Mouse (Mus musculus) c-Kit-positive CD71-positive TER-119-positive erythroid progenitor cells, embryonic 14.5 days (primary cell): Measurements from ENCODE around the gene Pdzrn4.
A peak's percentile ranks its signal among the peaks of the same experiment; 100 is the strongest.
"Not testable (repeated sequence)": the region's sequence is repeated elsewhere in the genome, so short reads cannot be mapped to it uniquely, and the experiment has no call there.

Source experiments
- DNase-seq: peaks from one replicate; pipeline ENCODE4 v3.0.0-alpha.2; 2013; ENCODE audit warnings: low spot score

The Pdzrn4 gene

GRCm38 (mm10) chr15:92396770-92397608 lies at the start of gene Pdzrn4:
Gene Pdzrn4, plus strand, starts transcription at chr15:92396881.
- DNase-seq, result no peak

- no peak for DNase-seq
Observed at GRCm38 (mm10) chr15:92347426-92347825, 49.3 kb upstream of the Pdzrn4 start.

DNA sequence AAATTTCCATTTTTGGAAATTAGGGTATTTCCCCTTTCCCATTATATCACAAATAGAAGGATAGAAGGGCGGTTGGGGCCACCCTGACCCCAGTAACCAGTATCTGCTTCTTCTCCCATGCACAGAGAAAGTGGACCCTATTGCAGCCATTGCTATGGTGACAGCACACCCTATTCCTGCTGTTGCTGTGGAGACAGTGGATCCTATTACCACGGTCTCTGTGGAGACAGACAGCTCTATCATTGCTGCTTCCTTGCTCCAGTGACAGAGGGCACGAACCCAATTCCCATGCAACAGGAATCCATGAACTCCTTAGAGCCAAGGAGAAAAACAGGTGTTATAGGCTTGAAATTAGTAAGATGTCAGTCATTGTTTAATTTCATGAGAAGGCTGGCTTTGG lies 48.8 kb upstream of the Pdzrn4 start:
- no peak for DNase-seq

DNA sequence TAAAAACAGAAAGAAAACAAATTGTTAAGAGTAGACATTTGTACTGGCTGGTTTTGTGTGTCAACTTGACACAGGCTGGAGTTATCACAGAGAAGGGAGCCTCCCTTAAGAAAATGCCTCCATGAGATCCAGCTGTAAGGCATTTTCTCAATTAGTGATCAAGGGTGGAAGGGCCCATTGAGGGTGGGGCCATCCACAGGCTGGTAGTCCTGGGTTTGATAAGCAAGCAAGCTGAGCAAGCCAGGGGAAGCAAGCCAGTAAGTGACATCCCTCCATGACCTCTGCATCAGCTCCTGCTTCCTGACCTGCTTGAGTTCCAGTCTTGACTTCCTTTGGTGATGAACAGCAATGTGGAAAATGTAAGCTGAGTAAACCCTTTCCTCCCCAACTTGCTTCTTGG lies 48.2 kb upstream of the Pdzrn4 start:
- DNase-seq, result not testable (repeated sequence)

GRCm38 (mm10) chr15:92364153-92364552 lies 32.5 kb upstream of the Pdzrn4 start:
- no peak for DNase-seq

DNA sequence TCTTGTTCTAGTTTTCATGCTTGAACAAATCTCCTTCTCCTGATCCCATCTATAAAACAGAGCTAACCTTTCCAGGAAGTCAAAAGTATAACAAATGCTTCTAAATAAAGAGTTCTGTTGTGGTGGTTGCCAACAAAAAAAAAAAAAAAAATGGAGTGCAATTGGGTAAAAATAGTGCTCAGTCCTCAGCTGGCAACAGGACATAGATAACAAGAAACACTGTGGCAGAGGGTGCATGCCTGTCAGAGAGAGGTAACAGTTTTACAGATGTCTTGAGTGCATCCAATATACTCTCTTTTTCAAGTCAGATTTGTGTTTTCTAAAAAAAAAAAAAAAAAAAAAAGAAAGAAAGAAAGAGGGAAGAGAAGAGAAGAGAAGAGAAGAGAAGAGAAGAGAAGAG lies 32.1 kb upstream of the Pdzrn4 start:
- no peak for DNase-seq

- no peak for DNase-seq
Observed at GRCm38 (mm10) chr15:92394811-92395210, 1.9 kb upstream of the Pdzrn4 start.

- DNase-seq, result no peak
Observed at GRCm38 (mm10) chr15:92398747-92399146, 2.1 kb downstream of the Pdzrn4 start.

- DNase-seq, result no peak
Observed at GRCm38 (mm10) chr15:92399278-92399677, 2.6 kb downstream of the Pdzrn4 start.

- no peak for DNase-seq
Observed at GRCm38 (mm10) chr15:92401554-92401953, 4.9 kb downstream of the Pdzrn4 start.

GRCm38 (mm10) chr15:92415323-92415722 lies 18.6 kb downstream of the Pdzrn4 start:
- DNase-seq, result no peak

- DNase-seq, result no peak
Observed at GRCm38 (mm10) chr15:92416141-92416540, 19.5 kb downstream of the Pdzrn4 start.

GRCm38 (mm10) chr15:92416658-92417057 lies 20.0 kb downstream of the Pdzrn4 start:
- DNase-seq, result no peak

GRCm38 (mm10) chr15:92417120-92417519 lies 20.4 kb downstream of the Pdzrn4 start:
- no peak for DNase-seq

DNA sequence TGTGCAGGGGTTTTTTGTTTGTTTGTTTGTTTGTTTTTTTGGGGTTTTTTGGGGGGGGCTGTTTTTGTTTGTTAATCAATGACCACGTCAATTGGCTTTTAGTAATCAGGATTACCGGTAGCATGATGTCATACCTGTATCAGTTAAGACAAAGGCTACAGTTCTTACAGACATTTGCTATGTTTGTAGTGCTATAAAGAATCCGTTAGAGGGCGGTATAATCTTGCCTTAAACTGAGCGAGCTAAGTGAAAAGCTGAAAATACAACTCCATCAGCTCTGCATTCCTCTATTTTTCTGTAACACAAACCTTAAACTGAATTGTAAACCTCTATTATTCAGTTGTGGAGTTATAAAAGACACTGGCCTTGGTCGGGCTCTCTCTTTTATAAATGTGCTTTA lies 37.9 kb downstream of the Pdzrn4 start:
- DNase-seq, result peak; percentile 0

DNA sequence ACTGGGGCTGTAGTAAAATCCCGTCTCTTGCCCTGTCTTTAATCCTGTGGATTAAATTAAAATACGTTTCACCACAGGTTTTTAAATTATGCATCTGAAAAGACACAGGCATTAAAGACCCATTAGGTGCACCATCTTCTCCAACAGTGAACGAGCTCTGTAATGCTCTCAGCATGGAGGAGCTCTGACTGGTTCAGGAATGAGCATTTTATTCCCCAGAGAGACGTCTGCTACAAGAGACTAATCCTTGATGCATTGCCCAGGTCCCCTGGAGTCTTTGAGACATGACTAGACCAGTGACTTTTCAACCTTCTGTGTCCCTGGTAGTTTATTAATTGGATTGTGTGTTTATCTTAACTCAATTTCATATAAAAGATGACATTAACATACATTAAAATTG lies 38.6 kb downstream of the Pdzrn4 start:
- DNase-seq, result no peak

GRCm38 (mm10) chr15:92441630-92442180 lies 45.0 kb downstream of the Pdzrn4 start:
- DNase-seq, result no peak

DNA sequence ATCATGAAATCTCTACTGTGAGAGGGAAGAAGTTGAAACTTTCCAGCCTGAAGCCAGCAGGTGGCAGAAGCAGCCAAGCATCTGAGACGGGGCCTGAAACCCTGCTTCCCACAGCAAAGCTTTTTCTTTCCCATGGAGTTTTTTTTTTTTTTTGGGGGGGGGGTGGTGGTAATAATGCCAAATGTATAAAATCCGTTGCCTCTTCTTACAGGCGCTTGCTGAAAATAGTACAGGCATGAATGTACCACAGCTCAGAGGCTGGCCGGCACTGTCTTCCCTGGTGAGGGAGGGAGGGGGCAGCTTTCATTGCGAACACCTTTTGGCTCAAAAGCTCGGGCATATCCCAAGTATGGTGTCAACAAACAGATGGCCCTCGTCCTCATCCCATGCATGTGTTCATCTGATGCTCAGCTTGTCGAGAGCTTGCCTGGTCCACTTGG lies 51.0 kb downstream of the Pdzrn4 start:
- no peak for DNase-seq

- no peak for DNase-seq
Observed at GRCm38 (mm10) chr15:92449112-92449511, 52.4 kb downstream of the Pdzrn4 start.

GRCm38 (mm10) chr15:92452620-92453019 lies 55.9 kb downstream of the Pdzrn4 start:
- DNase-seq, result no peak

- DNase-seq, result no peak
Observed at GRCm38 (mm10) chr15:92482198-92482597, 85.5 kb downstream of the Pdzrn4 start.

DNA sequence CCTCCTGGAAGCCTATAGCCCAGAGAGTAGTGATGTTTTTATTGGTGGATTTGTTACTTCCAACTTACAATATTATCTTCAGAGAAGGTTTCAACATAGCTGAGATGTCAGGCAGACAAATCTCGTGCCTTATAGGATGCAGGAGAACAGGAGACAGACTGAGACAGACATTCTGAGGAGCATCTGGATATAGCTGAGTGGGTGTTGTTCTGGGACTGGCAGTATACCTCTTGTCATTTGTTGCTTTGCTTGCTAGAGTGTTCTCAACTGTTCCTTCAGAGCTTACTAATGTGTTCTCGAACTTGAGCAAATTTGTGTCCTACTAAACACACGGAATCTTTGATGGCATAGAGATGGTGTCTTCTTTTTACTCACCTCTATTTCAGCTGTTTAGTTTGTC lies 94.7 kb downstream of the Pdzrn4 start:
- no peak for DNase-seq

DNA sequence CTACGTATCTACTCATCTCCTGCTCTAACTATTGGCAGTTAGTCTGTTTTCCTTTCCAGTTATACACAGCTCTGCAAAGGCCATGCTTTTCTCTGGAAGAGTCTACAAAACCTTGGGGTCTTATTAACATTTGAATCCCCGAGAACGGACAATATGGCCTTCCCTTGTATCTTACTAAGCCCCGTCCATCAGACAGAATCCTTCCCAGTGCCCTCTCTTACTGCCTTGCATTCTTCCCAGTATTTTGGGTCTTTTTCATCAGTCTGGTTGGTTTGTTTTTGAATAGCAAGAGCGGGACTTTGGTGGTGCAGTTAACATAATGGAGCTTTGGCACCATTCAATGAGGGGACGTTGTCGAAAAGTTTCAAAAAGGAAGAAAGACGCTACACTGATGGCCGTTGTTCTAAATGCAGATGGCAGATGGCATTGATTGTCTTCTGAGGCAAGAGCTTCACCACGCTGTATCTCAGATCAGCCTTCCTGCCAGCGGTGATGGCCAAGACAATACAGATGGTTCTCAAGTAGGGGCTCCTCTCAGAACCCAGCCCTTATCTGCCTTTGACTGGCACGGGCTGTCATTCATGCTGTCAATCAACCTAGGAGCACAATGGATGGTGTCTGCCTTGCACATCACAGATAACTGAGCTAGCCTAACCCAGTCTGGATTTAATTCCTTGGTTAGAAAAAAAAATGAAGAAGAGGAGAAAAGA lies 98.9 kb downstream of the Pdzrn4 start:
- DNase-seq, result no peak
